Mouse (Mus musculus) adrenal gland, postnatal 4 days (tissue): ENCODE measurements around the gene Gpr180. TPM values are rescaled to one million over a fixed set of nuclear protein-coding genes. Genes with fewer than 3 reads are reported as not detected.

Experiments used
- DNase-seq, 2 experiments: peaks; one replicate each; pipeline ENCODE4 v3.0.0; 2021 to 2022; ENCODE audit warnings: low spot score in 2 of 2, mixed read lengths in 2 of 2
- total RNA-seq, 2 experiments: library from RNA; stranded (reverse); gene quantifications; 2 replicates each; pipeline ENCODE4 v1.2.3; 2021

The Gpr180 gene
- total RNA-seq, 2 experiments from 2014 or later = 30.7 to 31.3 TPM

DNA sequence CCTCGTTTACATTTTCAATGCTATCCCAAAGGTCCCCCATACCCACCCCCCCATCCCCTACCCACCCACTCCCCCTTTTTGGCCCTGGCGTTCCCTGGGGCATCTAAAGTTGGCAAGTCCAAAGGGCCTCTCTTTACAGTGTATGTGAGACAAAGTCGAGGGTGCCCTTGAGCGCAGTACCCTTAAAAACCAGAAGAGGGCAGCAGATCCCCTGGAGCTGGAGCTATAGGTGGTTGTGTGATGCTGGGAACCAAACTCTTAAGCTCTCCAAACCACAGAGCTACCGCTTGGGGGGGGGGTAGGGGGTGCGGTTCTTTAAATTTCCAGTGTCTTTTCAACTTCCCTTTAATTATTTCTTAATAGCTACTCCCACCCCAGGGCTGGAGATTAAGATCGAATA is 66.1 kb downstream of the Gpr180 start:
- no peak for DNase-seq

DNA sequence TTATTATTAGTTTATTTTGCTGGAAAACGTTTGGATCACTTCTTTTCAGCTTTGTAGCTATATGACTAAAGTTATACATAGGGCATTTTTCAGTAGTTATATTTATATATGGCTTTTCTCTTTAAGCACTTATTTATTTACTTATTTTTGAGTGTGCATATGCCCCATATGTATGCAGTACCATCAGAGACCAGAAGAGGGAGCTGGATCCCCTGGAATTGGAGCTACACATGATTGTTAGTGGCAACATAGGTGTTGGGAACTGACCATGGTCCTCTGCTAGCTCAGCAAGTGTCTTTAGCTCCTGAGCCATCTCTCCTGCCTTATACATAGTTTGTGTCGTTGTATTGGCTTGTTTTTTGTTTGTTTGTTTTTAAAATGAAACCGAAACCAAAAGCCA is 70.4 kb downstream of the Gpr180 start:
- DNase-seq = no peak

DNA sequence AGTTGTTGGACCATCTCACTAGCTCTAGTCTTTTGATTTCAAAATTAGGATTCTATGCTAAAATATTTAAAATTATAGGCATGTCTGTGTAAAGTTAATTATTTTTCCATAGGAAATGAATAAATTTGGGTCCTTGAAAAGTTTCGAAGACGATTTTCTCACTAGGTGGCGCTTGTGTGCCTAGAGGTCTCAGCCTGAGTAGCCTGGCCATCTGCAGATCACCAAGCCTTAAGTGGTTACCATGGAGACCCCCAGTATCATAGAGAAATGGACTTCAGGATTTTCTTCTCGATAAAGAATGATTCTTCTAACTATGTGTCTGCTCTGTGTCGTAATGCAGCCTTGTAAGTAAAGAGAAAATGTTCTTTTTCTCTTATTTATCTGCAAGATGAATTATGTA is 72.7 kb downstream of the Gpr180 start:
- no peak for DNase-seq

DNA sequence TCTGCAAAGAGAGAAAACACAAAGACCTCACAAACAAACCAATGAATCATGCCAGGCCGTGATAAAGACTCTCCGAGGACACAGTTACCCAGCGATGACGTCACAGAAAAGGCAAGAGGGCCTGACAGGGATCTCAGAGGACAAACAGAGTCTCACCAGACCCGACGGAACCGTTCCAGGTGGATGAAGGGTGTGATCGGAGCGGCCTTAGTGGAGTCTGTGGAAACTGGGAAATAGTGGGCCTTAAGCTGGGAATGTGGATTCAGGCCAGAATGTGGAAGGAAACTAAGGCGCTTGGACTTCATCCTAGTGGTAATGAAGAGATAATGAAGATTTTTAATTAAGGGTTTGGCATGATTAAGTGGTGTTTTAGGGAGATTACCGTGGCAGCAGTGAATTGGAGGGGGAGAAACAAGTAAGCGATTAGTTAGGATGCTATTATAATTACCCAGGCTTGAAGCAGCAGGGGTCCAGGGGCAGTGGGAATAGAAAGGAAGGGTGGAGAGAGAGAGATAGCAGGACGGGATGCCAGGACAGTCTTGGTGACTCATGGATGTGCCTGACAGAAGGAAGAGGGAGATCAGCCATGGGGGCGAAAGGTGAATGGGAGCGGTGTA is 75.3 kb downstream of the Gpr180 start:
- DNase-seq = no peak

Other genes starting within 250 kb of the Gpr180 start
- gene Dct, start 84.9 kb upstream of the Gpr180 start, total RNA-seq = under 1 TPM in 1 of 2 experiments, not detected in 1; 0.11 TPM
- 10 to 100 TPM; 28.6 to 31.1 TPM for gene Tgds, start 4.4 kb upstream of the Gpr180 start, total RNA-seq
- under 1 TPM; 0.11 to 0.17 TPM for gene Sox21, start 99.9 kb downstream of the Gpr180 start, total RNA-seq
- gene Gm9376, start 129.8 kb downstream of the Gpr180 start, total RNA-seq = not detected